Mouse (Mus musculus): ENCODE results near the gene Gm10681. TPM values are rescaled to one million over a fixed set of nuclear protein-coding genes. Genes with fewer than 3 reads are reported as not detected.

Gene Gm10681
- polyA plus RNA-seq, 1 experiment from 2014 or later: not detected

Other genes starting within 250 kb of the Gm10681 start
- gene Phgdh, start 248.8 kb downstream of the Gm10681 start, polyA plus RNA-seq (2015; fragmentation: Nextera tagmentation; extraction: Ambion mirVana): 156 and 187 TPM in 2 replicates
- gene Zfp697, start 206.3 kb downstream of the Gm10681 start, polyA plus RNA-seq (2015; fragmentation: Nextera tagmentation; extraction: Ambion mirVana): 15.9 and 16.6 TPM in 2 replicates
- 0.19 and 0.26 TPM in 2 replicates for gene Gm4450, start 131.7 kb downstream of the Gm10681 start, polyA plus RNA-seq (2015; fragmentation: Nextera tagmentation; extraction: Ambion mirVana)
- not detected in 2 replicates for gene Hsd3b4, start 78.3 kb downstream of the Gm10681 start, polyA plus RNA-seq (2015; fragmentation: Nextera tagmentation; extraction: Ambion mirVana)
- not detected in 2 replicates for gene Hsd3b5, start 41.4 kb upstream of the Gm10681 start, polyA plus RNA-seq (2015; fragmentation: Nextera tagmentation; extraction: Ambion mirVana)
- 0.05 TPM in 1 of 2 replicates, not detected in the other for gene Hsd3b2, start 135.7 kb upstream of the Gm10681 start, polyA plus RNA-seq (2015; fragmentation: Nextera tagmentation; extraction: Ambion mirVana)
- 0.27 and 0.36 TPM in 2 replicates for gene Hsd3b3, start 174.3 kb upstream of the Gm10681 start, polyA plus RNA-seq (2015; fragmentation: Nextera tagmentation; extraction: Ambion mirVana)
- 9.7 and 10.1 TPM in 2 replicates for gene Hsd3b6, start 225.6 kb upstream of the Gm10681 start, polyA plus RNA-seq (2015; fragmentation: Nextera tagmentation; extraction: Ambion mirVana)